Mouse (Mus musculus) C2C12 (cell line): Measurements from ENCODE around the gene Fbln2.

ENCODE experiments used
- CEBPB ChIP-seq: IDR thresholded peaks from one replicate; pipeline ENCODE4 v1.6.1; 2011; ENCODE audit warnings: low read depth, mild to moderate bottlenecking, control low read depth, moderate library complexity
- CTCF ChIP-seq: IDR thresholded peaks from one replicate; pipeline ENCODE4 v1.5.1; 2011; ENCODE audit not compliant: control insufficient read depth, insufficient read depth, insufficient read length
- FOSL1 ChIP-seq: IDR thresholded peaks from one replicate; pipeline ENCODE4 v1.8.0; 2011; ENCODE audit warnings: mild to moderate bottlenecking, low read length; ENCODE audit not compliant: poor library complexity, insufficient read depth, severe bottlenecking
- MAX ChIP-seq: IDR thresholded peaks from one replicate; pipeline ENCODE4 v1.6.1; 2011; ENCODE audit warnings: mild to moderate bottlenecking, control low read depth
- MYOG ChIP-seq: IDR thresholded peaks from one replicate; pipeline ENCODE4 v1.6.1; 2011; ENCODE audit not compliant: control insufficient read depth, insufficient read length; ENCODE audit errors: extremely low read depth
- USF1 ChIP-seq: IDR thresholded peaks from one replicate; pipeline ENCODE4 v1.6.1; 2011; ENCODE audit warnings: low read depth, mild to moderate bottlenecking, control low read depth, moderate library complexity

- TF ChIP-seq CTCF (no peak), MAX (no peak), CEBPB (no peak), USF1 (no peak), MYOG (no peak), FOSL1 (no peak)
Measured at GRCm38 (mm10) chr6:91311204-91311603, 98.9 kb downstream of the Fbln2 start.
